12 mouse cellular contexts compared by ENCODE assay signal in the genomic region with DNA sequence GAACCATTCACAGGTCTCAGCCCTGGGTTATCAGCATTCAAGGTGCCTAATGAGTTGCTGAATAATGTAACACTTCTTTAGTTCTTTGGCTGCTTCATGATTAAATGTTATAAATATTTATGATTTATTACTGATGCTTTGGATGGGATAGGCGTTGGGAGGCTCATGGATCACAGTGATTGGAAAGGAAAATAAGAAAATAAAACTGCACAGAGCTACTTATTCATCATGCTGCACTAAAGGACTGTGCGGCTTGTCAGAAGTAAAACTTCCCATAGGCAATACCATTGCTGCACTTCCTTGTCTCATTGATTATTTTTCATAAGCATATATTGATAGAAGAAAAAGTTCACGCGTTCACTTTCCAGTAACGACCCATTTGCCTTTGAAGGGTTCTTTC.
"Had no signal": no experiment of that assay in that cellular context is flagged by ENCODE, and none has a peak within 500 bp of the region (broad histone marks: within the 10 kb centered on the region; RNA-seq: fewer than 3 reads in every experiment).

No protein-coding gene starts in this region.

- H3K4me3 ChIP-seq: left cerebral cortex, adult 2 months; limb, embryonic 10.5 days; liver, embryonic 15.5 days; midbrain, embryonic 12.5 days had no signal

- H3K27me3 ChIP-seq: liver, embryonic 15.5 days; midbrain, embryonic 12.5 days had no signal

- H3K36me3 ChIP-seq: limb, embryonic 10.5 days; liver, embryonic 15.5 days; midbrain, embryonic 12.5 days had no signal

- H3K27ac ChIP-seq: left cerebral cortex, adult 2 months; limb, embryonic 10.5 days; liver, embryonic 15.5 days; midbrain, embryonic 12.5 days; stomach, postnatal 0 days had no signal

- H3K4me1 ChIP-seq: limb, embryonic 10.5 days; liver, embryonic 15.5 days had no signal

- H3K9ac ChIP-seq: liver, embryonic 15.5 days; midbrain, embryonic 12.5 days had no signal

- H3K4me2 ChIP-seq: liver, embryonic 11.5 days; liver, embryonic 15.5 days; midbrain, embryonic 12.5 days had no signal

- ATAC-seq: lung, postnatal 0 days had no signal

- H3K9me3 ChIP-seq: limb, embryonic 10.5 days; liver, embryonic 15.5 days; midbrain, embryonic 12.5 days had no signal

- DNase-seq: kidney, adult 8-10 months; kidney, postnatal 25 days; lung, adult 2 months; lung, postnatal 4 days; thymus, postnatal 4 days had no signal
